Mouse (Mus musculus) kidney, postnatal 14 days (tissue): ENCODE data around the gene Ndrg3.
"Not testable (repeated sequence)": the region's sequence is repeated elsewhere in the genome, so short reads cannot be mapped to it uniquely, and the experiment has no call there.

Experiments
- DNase-seq: peaks from one replicate; pipeline ENCODE4 v3.0.0; 2022; ENCODE audit warnings: mixed read lengths

The Ndrg3 gene

DNA sequence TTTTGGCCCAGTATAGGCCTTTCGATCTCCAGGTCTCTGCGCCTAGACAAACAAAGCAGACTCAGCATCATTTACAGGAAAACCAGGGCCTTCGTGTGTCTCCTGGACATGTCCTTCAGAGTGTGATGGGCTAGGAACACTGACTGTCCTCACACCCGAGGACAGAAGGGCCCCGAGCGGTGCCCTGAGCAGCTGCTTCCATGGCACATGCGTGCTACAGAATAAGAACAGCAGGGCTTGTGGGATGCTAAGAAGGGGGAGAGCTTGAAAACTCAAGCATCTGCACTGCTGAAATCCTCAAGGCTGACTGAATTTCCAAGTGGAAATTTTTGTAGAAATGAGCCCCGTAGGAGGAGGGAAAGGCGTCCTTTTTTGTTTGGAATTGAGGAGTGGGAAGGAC is 94.8 kb downstream of the Ndrg3 start:
- no peak for DNase-seq

DNA sequence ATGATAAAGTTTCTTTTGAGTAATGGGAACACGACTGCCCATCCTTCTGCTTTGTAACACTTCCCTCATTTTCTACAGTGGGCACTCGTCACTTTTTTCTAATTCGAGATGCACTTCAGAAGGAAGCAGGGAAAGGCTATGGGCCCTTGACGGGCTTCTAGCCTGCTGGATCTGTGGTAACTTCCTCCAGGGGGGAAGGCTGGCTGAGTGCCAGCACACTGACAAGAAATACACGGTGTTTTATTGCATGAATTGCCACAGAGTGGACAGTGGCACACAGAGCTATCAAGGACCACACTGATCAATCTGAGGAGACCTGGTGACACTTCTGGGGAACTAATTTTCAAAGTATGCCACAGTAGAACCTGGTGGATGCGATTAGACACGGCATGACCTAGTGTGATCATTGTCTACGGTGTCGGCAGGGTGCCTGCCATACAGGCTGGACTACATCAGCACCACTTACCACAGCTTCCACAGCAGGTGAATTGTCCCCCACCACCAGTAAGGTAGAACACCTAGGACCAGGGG is 95.4 kb downstream of the Ndrg3 start:
- no peak for DNase-seq

DNA sequence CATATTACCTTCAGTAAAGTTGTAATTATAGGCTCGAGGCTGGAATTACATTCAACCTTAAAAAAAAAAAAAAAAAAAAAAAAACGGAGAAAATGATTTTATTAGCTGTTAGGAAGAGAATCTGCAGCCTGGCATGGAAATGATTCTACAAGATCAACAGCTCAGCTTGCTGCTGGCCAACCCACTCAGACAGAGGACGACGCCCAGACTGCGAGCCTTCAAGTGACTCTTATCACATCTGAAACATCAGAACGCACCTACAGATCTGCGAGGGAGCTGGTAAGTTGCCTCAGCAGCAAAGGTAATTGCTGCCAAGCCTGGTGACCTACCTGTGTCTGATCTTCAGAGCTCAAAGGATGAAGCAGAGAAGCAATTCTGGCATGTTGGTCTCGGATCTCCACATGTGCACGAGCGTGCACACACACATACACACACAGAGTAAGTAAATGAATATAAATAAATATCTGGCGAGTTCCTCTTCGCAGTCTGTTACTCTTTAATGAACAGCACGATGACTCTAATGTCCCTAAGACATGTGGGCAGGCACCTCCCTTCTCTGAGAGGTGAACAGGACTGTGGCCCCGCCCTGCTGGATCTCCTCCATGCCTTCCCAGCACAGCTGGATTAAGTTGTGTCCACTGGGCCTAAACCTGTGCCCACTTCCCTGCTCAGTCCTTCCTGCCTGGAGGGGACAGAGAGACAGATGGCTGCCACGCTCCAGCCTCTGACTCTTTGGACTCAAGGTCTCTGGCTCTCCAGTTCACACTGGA is 97.2 kb downstream of the Ndrg3 start:
- no peak for DNase-seq

DNA sequence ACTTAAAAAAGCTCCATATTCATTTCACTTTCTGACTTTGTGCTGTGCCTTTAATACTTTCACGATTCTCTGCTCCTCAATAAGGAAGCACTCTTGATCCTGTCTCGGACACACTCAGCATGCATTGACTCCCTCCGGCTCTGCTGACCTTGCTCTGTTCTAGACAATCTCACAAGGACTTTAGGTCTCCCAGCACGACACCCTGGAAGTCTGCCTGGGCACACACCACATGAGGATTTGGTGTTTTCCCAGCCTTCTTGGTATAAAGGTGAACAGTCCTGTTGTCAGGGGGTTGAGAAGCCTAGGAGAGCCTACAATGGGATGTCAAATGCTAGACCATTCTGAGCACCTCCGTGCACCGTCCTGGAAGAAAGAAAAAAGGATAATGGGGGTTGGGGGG is 99.0 kb downstream of the Ndrg3 start:
- DNase-seq, result no peak

DNA sequence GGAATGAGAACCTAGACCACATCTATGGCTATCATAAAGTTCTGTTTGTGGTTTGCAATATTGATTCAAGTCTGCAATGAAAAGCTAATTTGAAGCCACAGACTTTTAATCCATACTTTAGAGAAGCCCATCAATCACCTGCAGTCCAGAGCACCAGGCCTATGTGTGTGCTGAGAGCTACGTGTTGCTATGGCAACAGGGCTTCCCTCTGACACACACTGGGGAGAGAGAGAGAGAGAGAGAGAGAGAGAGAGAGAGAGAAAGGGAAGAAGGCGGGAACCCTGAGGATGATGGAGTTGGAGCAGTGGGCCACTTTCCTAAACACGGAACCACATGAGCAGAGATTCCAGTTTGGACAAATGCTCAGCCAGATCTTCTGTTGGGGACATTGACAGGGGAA is 99.6 kb downstream of the Ndrg3 start:
- DNase-seq, result no peak

DNA sequence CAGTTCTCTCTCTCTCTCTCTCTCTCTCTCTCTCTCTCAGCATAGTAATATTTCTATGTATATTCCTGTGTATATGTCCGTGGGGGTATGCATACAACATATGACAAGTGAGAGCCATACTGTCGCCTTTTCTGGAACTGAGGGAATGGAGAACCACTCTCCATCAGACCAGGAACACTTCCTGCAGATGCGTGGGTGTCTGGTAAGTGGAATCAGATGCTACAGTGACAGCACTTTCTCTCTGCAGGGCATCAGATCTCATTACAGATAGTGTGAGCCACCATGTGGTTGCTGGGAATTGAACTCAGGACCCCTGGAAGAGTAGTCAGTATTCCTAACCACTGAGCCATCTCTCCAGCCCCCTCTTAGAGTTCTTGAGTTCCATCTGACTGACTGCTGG is 103.4 kb downstream of the Ndrg3 start:
- no peak for DNase-seq

DNA sequence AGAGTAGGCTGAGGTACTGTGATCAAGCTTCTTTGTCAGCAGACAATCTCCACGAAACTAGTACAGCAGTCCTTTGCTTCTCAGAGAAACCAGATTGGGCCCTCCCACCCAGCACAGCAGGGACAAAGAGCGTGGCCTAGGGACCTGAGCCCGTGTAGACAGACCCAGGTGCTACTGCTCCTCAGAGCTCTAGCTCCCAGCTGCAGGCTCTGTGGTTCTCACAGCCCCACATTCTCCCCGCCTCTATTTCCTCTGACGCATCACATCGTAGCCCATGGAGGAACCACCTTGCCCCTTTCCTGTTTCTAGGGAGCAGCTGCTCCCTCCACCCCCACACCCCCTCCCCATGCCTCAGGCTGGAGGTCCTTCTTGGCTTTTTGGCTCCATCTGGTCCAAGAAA is 104.8 kb downstream of the Ndrg3 start, which contains the start of gene Sla2:
Sla2 (minus strand) TSS at position 176 of the 400 bp plus-strand sequence.
- no peak for DNase-seq

DNA sequence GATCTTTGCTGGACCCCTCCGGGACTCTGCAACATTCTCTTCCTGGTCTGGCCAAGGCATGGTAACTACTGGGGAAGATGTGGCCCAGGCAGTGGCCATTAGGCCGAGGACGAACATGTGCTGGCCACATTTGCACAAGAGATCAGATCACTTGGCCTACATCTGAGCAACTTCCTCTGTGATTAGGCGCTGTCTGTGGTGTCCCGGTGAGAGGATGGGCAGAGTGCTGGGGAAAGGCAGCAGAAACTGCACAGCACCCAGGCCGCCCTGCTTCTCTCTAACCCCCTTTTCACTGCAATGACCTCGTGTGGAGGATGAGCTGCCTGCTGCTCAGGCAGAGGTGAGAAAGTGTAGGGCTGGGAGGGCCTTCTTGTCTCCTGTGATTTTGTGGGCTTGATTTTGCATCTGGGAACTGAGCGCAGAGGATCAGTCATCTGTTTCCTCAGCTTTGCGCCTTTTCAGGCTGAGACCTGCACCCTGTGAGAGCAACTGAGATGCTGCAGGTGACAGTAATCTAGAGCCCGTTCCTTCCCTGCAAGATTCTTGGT is 105.7 kb downstream of the Ndrg3 start:
- no peak for DNase-seq

DNA sequence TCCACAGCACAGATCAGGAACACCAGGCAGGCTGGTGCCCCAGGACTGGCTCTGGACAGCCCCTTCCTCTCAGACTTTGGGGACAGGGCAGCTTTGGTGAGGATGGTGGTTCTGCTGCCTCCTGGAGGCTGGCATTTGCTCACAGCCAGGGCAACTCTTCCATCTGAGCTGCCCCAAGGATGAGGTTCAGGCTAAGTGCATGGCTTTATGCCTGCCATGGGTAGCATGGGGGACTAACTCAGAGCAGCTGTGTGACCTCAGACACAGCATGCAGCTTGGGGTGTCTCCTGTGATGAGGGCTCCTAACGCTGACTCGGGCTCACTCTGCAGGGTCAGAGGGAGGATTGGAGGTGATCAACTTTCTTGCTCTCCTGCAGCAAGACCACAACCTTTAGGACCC is 106.2 kb downstream of the Ndrg3 start:
- DNase-seq, result not testable (repeated sequence)

DNA sequence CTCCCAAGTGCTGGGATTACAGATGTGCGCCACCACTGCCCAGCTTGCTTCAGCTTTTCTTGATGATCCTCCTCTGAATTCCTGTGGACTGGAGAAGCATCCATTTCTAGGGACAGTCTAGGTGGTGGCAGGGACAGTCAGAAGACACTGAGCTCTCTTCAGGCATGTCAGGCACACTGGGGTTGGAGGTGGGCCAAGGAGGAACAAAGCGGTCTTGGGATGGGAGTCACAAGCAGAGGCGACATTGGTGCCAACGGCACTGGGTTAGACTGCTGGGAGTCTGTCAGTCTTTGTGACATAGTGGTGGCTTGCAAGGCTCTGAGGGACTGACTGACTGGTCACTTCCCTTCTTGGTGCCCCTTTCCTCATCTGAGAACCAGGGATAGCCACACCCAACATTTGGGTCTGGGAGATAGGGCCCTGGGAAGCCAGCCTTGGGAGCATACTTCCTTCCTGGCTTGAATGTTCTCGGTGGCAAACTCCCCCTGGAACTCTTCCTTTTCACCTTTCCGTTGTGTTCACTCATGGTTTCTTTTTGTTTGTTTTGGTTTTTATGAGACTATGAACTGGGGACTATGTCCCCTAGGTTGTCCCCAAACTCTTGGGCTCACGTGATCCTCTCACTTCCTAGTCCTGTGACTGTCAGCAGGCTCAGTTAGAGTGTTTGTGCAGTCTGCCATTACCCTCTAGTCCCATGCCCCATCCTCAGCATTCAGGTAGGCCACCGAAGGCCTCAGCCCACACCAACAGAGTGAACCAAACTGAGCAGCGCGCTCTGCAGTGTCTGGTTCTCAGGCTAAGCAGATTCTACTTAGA is 107.3 kb downstream of the Ndrg3 start:
- DNase-seq, result no peak

DNA sequence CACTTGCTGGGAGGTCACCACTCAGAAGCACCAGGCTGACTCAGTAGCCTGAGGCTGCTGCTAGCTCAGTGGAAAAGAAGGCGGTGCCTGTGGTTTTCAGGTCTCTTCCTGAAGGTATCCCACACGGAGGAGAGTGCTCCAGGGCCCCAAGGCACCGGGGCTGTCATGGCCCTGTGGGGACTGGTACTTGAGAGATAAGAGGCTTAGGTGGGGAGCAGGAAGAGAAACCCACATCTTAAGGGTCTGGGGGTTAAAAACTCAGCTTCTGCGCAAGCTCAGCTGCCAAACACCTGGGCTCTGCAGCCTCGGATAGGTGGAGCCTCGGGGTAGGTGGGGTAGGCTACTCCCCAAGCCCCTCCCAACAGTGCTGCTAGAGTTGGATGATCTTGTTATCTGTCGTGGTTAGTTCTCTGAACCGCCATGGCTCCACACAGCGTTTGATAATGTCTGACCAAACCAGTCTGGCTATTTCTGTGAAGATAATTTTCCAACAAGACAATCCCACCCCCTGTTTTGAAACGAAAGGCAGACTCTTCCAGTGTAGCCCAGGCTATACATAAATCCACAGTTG is 109.3 kb downstream of the Ndrg3 start:
- DNase-seq, result no peak

DNA sequence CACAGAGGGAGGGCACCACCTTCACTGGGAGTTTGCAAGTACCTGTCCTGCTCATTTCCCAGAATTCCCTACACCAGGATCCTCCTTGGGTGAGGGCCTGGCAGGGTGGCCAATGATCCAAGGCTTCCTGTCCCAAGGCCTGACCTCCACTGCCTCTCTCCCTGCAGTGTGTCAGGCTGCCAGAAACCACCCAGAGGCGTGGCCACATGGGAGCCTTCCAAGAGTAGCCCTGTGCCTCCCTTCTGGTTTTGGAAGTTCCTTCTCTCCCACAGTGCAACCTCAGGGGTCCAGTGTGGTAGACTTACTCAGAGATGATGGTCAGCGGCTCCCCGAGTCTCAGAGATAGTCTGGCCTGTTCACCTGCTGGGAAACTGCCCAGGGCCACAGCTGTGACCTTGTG is 112.3 kb downstream of the Ndrg3 start:
- DNase-seq, result no peak

DNA sequence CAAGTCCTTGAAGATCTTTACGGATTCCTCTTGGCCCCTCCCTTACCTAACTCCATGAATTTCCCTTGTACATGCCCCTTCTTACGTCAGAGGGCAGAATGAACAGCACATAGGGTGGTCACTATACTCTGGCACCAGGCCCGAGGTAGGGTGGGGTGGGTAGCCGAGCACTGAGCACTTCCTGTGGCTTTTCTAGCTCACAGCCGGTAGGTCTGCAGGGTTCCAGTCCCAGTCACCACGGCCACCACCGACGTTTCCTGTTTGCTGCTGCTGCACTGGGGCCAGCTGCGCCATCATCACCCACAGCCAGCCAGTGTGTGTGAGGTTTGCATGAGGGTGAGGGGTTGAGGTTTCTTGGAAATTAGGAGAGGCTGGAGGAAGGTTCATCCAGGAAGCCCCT is 114.1 kb downstream of the Ndrg3 start:
- DNase-seq, result peak; percentile 24
